Mouse (Mus musculus): ENCODE measurements at regions not wholly inside any gene's neighbourhood (a gene's known extent, or its start where the extent isn't known, plus 50 kb on each side); places are given as distances from the start of the nearest gene placed in this dataset.

GRCm38 (mm10) chr1:59403831-59404547 is 78.2 kb upstream of the Fzd7 start:
- Histone ChIP-seq H3K4me1 (ENCODE audit: control insufficient read depth, insufficient read depth, insufficient read length, low read length) (no peaks in the 10 kb centered on the region; the same call in 1 of the 2 replicates), H3K36me3 (ENCODE audit: control insufficient read depth, insufficient read depth, low read length) (no peaks in the 10 kb centered on the region), H3K27me3 (ENCODE audit: control insufficient read depth, insufficient read depth, low read length) (no peaks in the 10 kb centered on the region), H3K27ac (ENCODE audit: insufficient read depth, low read depth, low read length) (no peak overlapping the region), H3K4me3 (ENCODE audit: low read depth, low read length) (no peak overlapping the region)
- 84% methylated on average over 9 of the region's 9 CpGs for WGBS
- TF ChIP-seq POLR2A (IDR thresholded peaks at IDR 0.05; ENCODE audit: low read depth, low read length) (no peak), CTCF (IDR thresholded peaks at IDR 0.05; ENCODE audit: extremely low read depth, insufficient read length, insufficient replicate concordance, low read depth, low read length) (no peak)

GRCm38 (mm10) chr1:59405370-59405769 is 76.9 kb upstream of the Fzd7 start:
- Histone ChIP-seq H3K4me1 (ENCODE audit: control insufficient read depth, insufficient read depth, insufficient read length, low read length) (no peaks in the 10 kb centered on the region; the same call in 1 of the 2 replicates), H3K4me3 (ENCODE audit: low read depth, low read length) (no peak overlapping the region), H3K36me3 (ENCODE audit: control insufficient read depth, insufficient read depth, low read length) (no peaks in the 10 kb centered on the region), H3K27me3 (ENCODE audit: control insufficient read depth, insufficient read depth, low read length) (no peaks in the 10 kb centered on the region), H3K27ac (ENCODE audit: insufficient read depth, low read depth, low read length) (no peak overlapping the region)
- TF ChIP-seq CTCF (IDR thresholded peaks at IDR 0.05; ENCODE audit: extremely low read depth, insufficient read length, insufficient replicate concordance, low read depth, low read length) (no peak), POLR2A (IDR thresholded peaks at IDR 0.05; ENCODE audit: low read depth, low read length) (no peak)
- 82% methylated on average over 8 of the region's 8 CpGs for WGBS

- TF ChIP-seq CTCF (IDR thresholded peaks at IDR 0.05; ENCODE audit: extremely low read depth, insufficient read length, insufficient replicate concordance, low read depth, low read length) (no peak), POLR2A (IDR thresholded peaks at IDR 0.05; ENCODE audit: low read depth, low read length) (no peak)
- Histone ChIP-seq H3K4me1 (ENCODE audit: control insufficient read depth, insufficient read depth, insufficient read length, low read length) (no peaks in the 10 kb centered on the region), H3K4me3 (ENCODE audit: low read depth, low read length) (no peak overlapping the region), H3K27ac (ENCODE audit: insufficient read depth, low read depth, low read length) (no peak overlapping the region), H3K27me3 (ENCODE audit: control insufficient read depth, insufficient read depth, low read length) (no peaks in the 10 kb centered on the region), H3K36me3 (ENCODE audit: control insufficient read depth, insufficient read depth, low read length) (no peaks in the 10 kb centered on the region)
- 70% methylated on average over 6 of the region's 6 CpGs for WGBS
Measured at GRCm38 (mm10) chr1:59406741-59407306, 75.4 kb upstream of the Fzd7 start.

- Histone ChIP-seq H3K4me1 (ENCODE audit: control insufficient read depth, insufficient read depth, insufficient read length, low read length) (no peaks in the 10 kb centered on the region), H3K27ac (ENCODE audit: insufficient read depth, low read depth, low read length) (no peak overlapping the region), H3K36me3 (ENCODE audit: control insufficient read depth, insufficient read depth, low read length) (no peaks in the 10 kb centered on the region), H3K4me3 (ENCODE audit: low read depth, low read length) (no peak overlapping the region), H3K27me3 (ENCODE audit: control insufficient read depth, insufficient read depth, low read length) (no peaks in the 10 kb centered on the region)
- 16% methylated on average over 8 of the region's 8 CpGs for WGBS
- TF ChIP-seq CTCF (IDR thresholded peaks at IDR 0.05; ENCODE audit: extremely low read depth, insufficient read length, insufficient replicate concordance, low read depth, low read length) (no peak), POLR2A (IDR thresholded peaks at IDR 0.05; ENCODE audit: low read depth, low read length) (no peak)
Measured at GRCm38 (mm10) chr1:59409585-59410160, 72.6 kb upstream of the Fzd7 start.

- Histone ChIP-seq H3K27ac (ENCODE audit: insufficient read depth, low read depth, low read length) (no peak overlapping the region), H3K36me3 (ENCODE audit: control insufficient read depth, insufficient read depth, low read length) (no peaks in the 10 kb centered on the region), H3K27me3 (ENCODE audit: control insufficient read depth, insufficient read depth, low read length) (no peaks in the 10 kb centered on the region), H3K4me3 (ENCODE audit: low read depth, low read length) (no peak overlapping the region), H3K4me1 (ENCODE audit: control insufficient read depth, insufficient read depth, insufficient read length, low read length) (no peaks in the 10 kb centered on the region)
- 91% methylated on average over 8 of the region's 8 CpGs for WGBS
- TF ChIP-seq CTCF (IDR thresholded peaks at IDR 0.05; ENCODE audit: extremely low read depth, insufficient read length, insufficient replicate concordance, low read depth, low read length), result no peak
- TF ChIP-seq POLR2A (IDR thresholded peaks at IDR 0.05; ENCODE audit: low read depth, low read length), result no peak
Measured at GRCm38 (mm10) chr1:59413264-59413663, 69.0 kb upstream of the Fzd7 start.

- H3K4me3 ChIP-seq (ENCODE audit: low read depth, low read length), result no peak overlapping the region
- TF ChIP-seq POLR2A (IDR thresholded peaks at IDR 0.05; ENCODE audit: low read depth, low read length), result no peak
- TF ChIP-seq CTCF (IDR thresholded peaks at IDR 0.05; ENCODE audit: extremely low read depth, insufficient read length, insufficient replicate concordance, low read depth, low read length), result no peak
- WGBS, result 84% methylated on average over 13 of the region's 13 CpGs
- H3K27ac ChIP-seq (ENCODE audit: insufficient read depth, low read depth, low read length), result no peak overlapping the region
- H3K4me1 ChIP-seq (ENCODE audit: control insufficient read depth, insufficient read depth, insufficient read length, low read length), result no peaks in the 10 kb centered on the region
- no peaks in the 10 kb centered on the region for H3K36me3 ChIP-seq (ENCODE audit: control insufficient read depth, insufficient read depth, low read length)
- no peaks in the 10 kb centered on the region for H3K27me3 ChIP-seq (ENCODE audit: control insufficient read depth, insufficient read depth, low read length)
Measured at GRCm38 (mm10) chr1:59414401-59415210, 67.6 kb upstream of the Fzd7 start.

Data from small intestine, adult 2 months (tissue).